Mouse (Mus musculus): ENCODE measurements at regions not wholly inside any gene's neighbourhood (a gene's known extent, or its start where the extent isn't known, plus 50 kb on each side); places are given as distances from the start of the nearest gene placed in this dataset.

GRCm38 (mm10) chr13:91274131-91274530 lies 50.4 kb upstream of the Atg10 start:
- Histone ChIP-seq H3K4me2 (ENCODE audit: low read depth, severe bottlenecking) (no peak overlapping the region), H3K27me3 (ENCODE audit: control insufficient read depth, insufficient read depth, low read length) (no peaks in the 10 kb centered on the region), H3K9me3 (ENCODE audit: control insufficient read depth, low read length) (no peaks in the 10 kb centered on the region), H3K4me1 (ENCODE audit: control insufficient read depth, insufficient read depth, low read length) (no peaks in the 10 kb centered on the region), H3K27ac (replicated peaks; ENCODE audit: low read depth, low read length) (no peak overlapping the region), H3K9ac (ENCODE audit: low read length) (no peak overlapping the region), H3K4me3 (ENCODE audit: low read depth, low read length) (no peak overlapping the region), H3K36me3 (ENCODE audit: control insufficient read depth, insufficient read depth, low read length) (no peaks in the 10 kb centered on the region)
- ATAC-seq (ENCODE audit: insufficient number of reproducible peaks, low FRiP score, low TSS enrichment, low read depth) (no peak), DNase-seq (ENCODE audit: low spot score) (no peak)
- WGBS = 71% methylated on average over 1 of the region's 1 CpGs

DNA sequence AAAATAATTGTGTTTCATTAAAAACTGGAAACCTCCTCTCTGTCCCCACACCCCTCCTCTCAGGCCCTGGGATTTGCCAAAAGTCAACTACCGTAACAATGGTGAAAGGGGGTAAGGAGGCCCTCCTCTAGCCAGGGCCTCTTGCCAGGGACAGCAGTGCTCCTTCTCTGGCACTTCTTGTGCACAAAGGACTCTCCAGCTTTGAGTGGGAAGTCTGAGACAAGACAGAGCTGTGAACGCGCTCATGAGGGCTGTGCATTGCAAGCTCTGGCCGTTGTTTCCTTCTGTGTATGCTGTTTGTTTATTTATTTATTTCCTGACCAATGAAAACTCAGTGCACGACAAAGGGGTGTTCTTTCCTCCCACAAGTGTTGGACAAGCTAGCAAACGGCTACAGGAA lies 50.8 kb upstream of the Atg10 start:
- Histone ChIP-seq H3K27me3 (ENCODE audit: control insufficient read depth, insufficient read depth, low read length) (no peaks in the 10 kb centered on the region), H3K4me3 (ENCODE audit: low read depth, low read length) (no peak overlapping the region), H3K4me1 (ENCODE audit: control insufficient read depth, insufficient read depth, low read length) (no peaks in the 10 kb centered on the region), H3K4me2 (ENCODE audit: low read depth, severe bottlenecking) (no peak overlapping the region), H3K9me3 (ENCODE audit: control insufficient read depth, low read length) (no peaks in the 10 kb centered on the region), H3K36me3 (ENCODE audit: control insufficient read depth, insufficient read depth, low read length) (no peaks in the 10 kb centered on the region), H3K9ac (ENCODE audit: low read length) (no peak overlapping the region), H3K27ac (replicated peaks; ENCODE audit: low read depth, low read length) (no peak overlapping the region)
- whole genome bisulfite sequencing = 80% methylated on average over 6 of the region's 6 CpGs
- ATAC-seq (ENCODE audit: insufficient number of reproducible peaks, low FRiP score, low TSS enrichment, low read depth) = no peak
- no peak for DNase-seq (ENCODE audit: low spot score)

DNA sequence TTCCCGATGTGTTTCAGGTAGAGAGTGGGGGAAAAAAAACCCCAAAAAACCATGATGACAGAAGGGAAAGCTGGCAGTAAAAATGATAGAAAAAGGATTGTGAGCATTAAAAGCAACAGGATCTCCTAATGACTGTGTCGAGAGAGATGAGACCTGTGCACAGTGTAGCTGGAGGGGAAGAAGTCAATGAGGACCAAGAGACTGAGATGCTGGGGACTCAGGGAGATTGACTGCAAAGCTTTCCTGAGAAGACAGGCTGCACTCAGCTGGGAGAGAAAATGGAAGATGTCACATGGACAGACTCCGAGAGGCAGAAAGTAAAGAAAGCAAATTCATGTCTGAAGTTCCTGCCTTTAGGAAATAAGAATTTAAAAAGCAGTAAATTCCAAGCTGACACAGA lies 55.7 kb upstream of the Atg10 start:
- Histone ChIP-seq H3K9ac (ENCODE audit: low read length) (no peak overlapping the region), H3K27me3 (ENCODE audit: control insufficient read depth, insufficient read depth, low read length) (no peaks in the 10 kb centered on the region), H3K27ac (replicated peaks; ENCODE audit: low read depth, low read length) (no peak overlapping the region), H3K4me1 (ENCODE audit: control insufficient read depth, insufficient read depth, low read length) (no peaks in the 10 kb centered on the region), H3K9me3 (ENCODE audit: control insufficient read depth, low read length) (no peaks in the 10 kb centered on the region), H3K36me3 (ENCODE audit: control insufficient read depth, insufficient read depth, low read length) (no peaks in the 10 kb centered on the region), H3K4me3 (ENCODE audit: low read depth, low read length) (no peak overlapping the region), H3K4me2 (ENCODE audit: low read depth, severe bottlenecking) (no peak overlapping the region)
- 88% methylated on average over 3 of the region's 3 CpGs for WGBS
- no peak for ATAC-seq (ENCODE audit: insufficient number of reproducible peaks, low FRiP score, low TSS enrichment, low read depth)
- no peak for DNase-seq (ENCODE audit: low spot score)

DNA sequence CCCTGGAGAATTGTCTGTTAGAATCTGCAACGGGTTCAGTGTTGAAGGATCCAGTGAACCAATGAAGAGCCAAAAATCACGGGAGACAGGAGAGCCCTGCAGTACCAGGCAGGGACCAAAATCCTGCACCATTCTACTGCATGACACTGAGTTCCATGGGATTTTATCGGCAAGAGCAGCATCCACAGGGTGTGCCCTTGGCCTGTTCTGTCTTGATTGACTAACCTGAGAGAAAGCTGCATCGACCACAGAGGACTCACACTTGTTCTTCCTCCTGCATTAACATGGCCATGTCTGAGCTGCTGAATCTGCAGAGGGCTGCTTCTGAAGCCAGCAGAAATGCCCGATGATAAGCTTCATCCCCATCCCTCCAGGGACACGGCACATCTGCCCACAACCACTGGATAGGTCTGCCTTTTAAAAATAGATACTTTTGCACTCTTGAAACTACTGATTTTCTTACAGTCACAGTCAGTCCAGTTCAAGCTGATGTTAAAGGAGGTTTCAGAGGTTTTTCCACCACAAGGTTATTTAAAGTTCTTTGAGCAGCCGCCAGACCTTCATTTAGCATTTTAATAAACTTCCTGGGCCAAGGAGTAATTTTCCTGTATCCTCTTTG lies 71.9 kb upstream of the Atg10 start:
- Histone ChIP-seq H3K4me2 (ENCODE audit: low read depth, severe bottlenecking) (no peak overlapping the region), H3K4me1 (ENCODE audit: control insufficient read depth, insufficient read depth, low read length) (no peaks in the 10 kb centered on the region), H3K27me3 (ENCODE audit: control insufficient read depth, insufficient read depth, low read length) (no peaks in the 10 kb centered on the region), H3K36me3 (ENCODE audit: control insufficient read depth, insufficient read depth, low read length) (no peaks in the 10 kb centered on the region), H3K4me3 (ENCODE audit: low read depth, low read length) (no peak overlapping the region), H3K27ac (replicated peaks; ENCODE audit: low read depth, low read length) (no peak overlapping the region), H3K9ac (ENCODE audit: low read length) (no peak overlapping the region), H3K9me3 (ENCODE audit: control insufficient read depth, low read length) (no peaks in the 10 kb centered on the region)
- no peak for DNase-seq (ENCODE audit: low spot score)
- no peak for ATAC-seq (ENCODE audit: insufficient number of reproducible peaks, low FRiP score, low TSS enrichment, low read depth)
- 90% methylated on average over 7 of the region's 7 CpGs for WGBS

- Histone ChIP-seq H3K9ac (ENCODE audit: low read length) (no peak overlapping the region), H3K27ac (replicated peaks; ENCODE audit: low read depth, low read length) (no peak overlapping the region), H3K4me1 (ENCODE audit: control insufficient read depth, insufficient read depth, low read length) (no peaks in the 10 kb centered on the region), H3K27me3 (ENCODE audit: control insufficient read depth, insufficient read depth, low read length) (no peaks in the 10 kb centered on the region), H3K9me3 (ENCODE audit: control insufficient read depth, low read length) (no peaks in the 10 kb centered on the region), H3K36me3 (ENCODE audit: control insufficient read depth, insufficient read depth, low read length) (no peaks in the 10 kb centered on the region), H3K4me3 (ENCODE audit: low read depth, low read length) (no peak overlapping the region), H3K4me2 (ENCODE audit: low read depth, severe bottlenecking) (no peak overlapping the region)
- 84% methylated on average over 5 of the region's 5 CpGs for WGBS
- DNase-seq (ENCODE audit: low spot score) (no peak), ATAC-seq (ENCODE audit: insufficient number of reproducible peaks, low FRiP score, low TSS enrichment, low read depth) (no peak)
Observed at GRCm38 (mm10) chr13:91296521-91297160, 72.9 kb upstream of the Atg10 start.

DNA sequence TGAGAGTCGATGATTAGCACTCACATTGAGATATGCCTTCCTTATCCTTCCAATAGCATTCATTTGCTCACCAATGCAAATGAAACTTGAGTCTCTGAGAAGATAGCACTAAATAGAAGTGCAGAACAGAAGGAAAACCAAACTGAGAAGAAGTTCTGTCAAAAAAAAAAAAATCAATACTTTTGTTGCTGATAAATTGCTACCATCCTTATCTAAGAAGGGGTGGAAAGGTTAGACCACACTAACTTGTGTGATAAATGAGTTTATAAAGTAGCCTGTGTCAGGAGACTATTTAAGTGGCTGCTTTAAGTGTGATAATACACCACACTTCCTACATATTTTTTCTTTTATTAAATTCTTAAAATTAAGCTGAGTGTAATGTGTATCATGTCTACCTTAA lies 78.1 kb upstream of the Atg10 start:
- Histone ChIP-seq H3K9me3 (ENCODE audit: control insufficient read depth, low read length) (no peaks in the 10 kb centered on the region), H3K27me3 (ENCODE audit: control insufficient read depth, insufficient read depth, low read length) (no peaks in the 10 kb centered on the region), H3K4me1 (ENCODE audit: control insufficient read depth, insufficient read depth, low read length) (no peaks in the 10 kb centered on the region), H3K27ac (replicated peaks; ENCODE audit: low read depth, low read length) (no peak overlapping the region), H3K4me3 (ENCODE audit: low read depth, low read length) (no peak overlapping the region), H3K9ac (ENCODE audit: low read length) (no peak overlapping the region), H3K36me3 (ENCODE audit: control insufficient read depth, insufficient read depth, low read length) (no peaks in the 10 kb centered on the region), H3K4me2 (ENCODE audit: low read depth, severe bottlenecking) (no peak overlapping the region)
- DNase-seq (ENCODE audit: low spot score) (no peak), ATAC-seq (ENCODE audit: insufficient number of reproducible peaks, low FRiP score, low TSS enrichment, low read depth) (no peak)
- WGBS = 97% methylated on average over 1 of the region's 1 CpGs

DNA sequence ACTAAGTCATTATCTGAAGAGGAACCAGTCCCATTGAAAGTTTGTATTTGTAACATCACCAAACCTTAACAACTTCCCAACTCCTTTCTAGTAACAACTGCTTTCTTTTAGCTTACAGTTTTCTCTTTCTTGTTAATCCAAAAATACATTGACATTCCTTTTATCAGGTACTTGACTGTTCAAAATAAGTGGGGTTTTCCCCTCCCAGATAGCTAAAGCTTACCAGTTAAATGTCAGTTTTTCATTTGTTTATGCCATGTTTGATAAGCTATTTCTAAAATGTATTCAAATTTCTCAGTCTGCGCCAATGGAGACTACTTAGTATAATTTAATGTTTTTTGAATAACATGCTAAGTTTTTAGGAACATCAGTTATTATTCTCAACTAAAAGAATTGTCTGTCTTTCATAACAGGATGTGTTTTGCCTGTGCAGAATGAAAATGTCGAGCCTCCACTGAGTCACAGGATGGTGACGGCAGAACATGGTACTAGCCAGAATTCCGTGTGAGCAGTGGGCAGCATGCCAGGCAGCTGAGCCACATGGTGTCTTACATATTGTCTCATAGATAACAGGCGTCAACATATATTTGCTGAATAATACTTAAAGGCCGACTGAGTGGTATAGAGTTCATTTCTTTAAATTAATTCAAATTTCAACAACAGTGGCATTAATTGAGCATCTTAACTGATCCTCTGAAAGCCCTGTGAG lies 82.1 kb upstream of the Atg10 start:
- Histone ChIP-seq H3K9ac (ENCODE audit: low read length) (no peak overlapping the region), H3K27ac (replicated peaks; ENCODE audit: low read depth, low read length) (no peak overlapping the region), H3K27me3 (ENCODE audit: control insufficient read depth, insufficient read depth, low read length) (no peaks in the 10 kb centered on the region), H3K4me1 (ENCODE audit: control insufficient read depth, insufficient read depth, low read length) (no peaks in the 10 kb centered on the region), H3K4me3 (ENCODE audit: low read depth, low read length) (no peak overlapping the region), H3K4me2 (ENCODE audit: low read depth, severe bottlenecking) (no peak overlapping the region), H3K36me3 (ENCODE audit: control insufficient read depth, insufficient read depth, low read length) (no peaks in the 10 kb centered on the region), H3K9me3 (ENCODE audit: control insufficient read depth, low read length) (no peaks in the 10 kb centered on the region)
- WGBS = 90% methylated on average over 6 of the region's 6 CpGs
- DNase-seq (ENCODE audit: low spot score) = no peak
- ATAC-seq (ENCODE audit: insufficient number of reproducible peaks, low FRiP score, low TSS enrichment, low read depth) = no peak

GRCm38 (mm10) chr13:91306545-91306944 lies 82.8 kb upstream of the Atg10 start:
- Histone ChIP-seq H3K36me3 (ENCODE audit: control insufficient read depth, insufficient read depth, low read length) (no peaks in the 10 kb centered on the region), H3K27ac (replicated peaks; ENCODE audit: low read depth, low read length) (no peak overlapping the region), H3K27me3 (ENCODE audit: control insufficient read depth, insufficient read depth, low read length) (no peaks in the 10 kb centered on the region), H3K4me2 (ENCODE audit: low read depth, severe bottlenecking) (no peak overlapping the region), H3K4me1 (ENCODE audit: control insufficient read depth, insufficient read depth, low read length) (no peaks in the 10 kb centered on the region), H3K9me3 (ENCODE audit: control insufficient read depth, low read length) (no peaks in the 10 kb centered on the region), H3K9ac (ENCODE audit: low read length) (no peak overlapping the region), H3K4me3 (ENCODE audit: low read depth, low read length) (no peak overlapping the region)
- WGBS = 87% methylated on average over 4 of the region's 4 CpGs
- DNase-seq (ENCODE audit: low spot score) (no peak), ATAC-seq (ENCODE audit: insufficient number of reproducible peaks, low FRiP score, low TSS enrichment, low read depth) (no peak)
